Mouse (Mus musculus) lung, adult 2 months (tissue): ENCODE results near the gene Tmprss11e.

Experiments
- CTCF ChIP-seq: fragments of 200-500 bp; IDR thresholded peaks from 2 replicates; pipeline ENCODE4 v1.5.1; 2011; ENCODE audit warnings: mild to moderate bottlenecking, low read length, control low read depth; ENCODE audit not compliant: insufficient read depth
- POLR2A ChIP-seq: fragments of 200-500 bp; IDR thresholded peaks from 2 replicates; pipeline ENCODE4 v1.6.1; 2011; ENCODE audit warnings: low read depth, mild to moderate bottlenecking, control low read depth, low read length, borderline replicate concordance; ENCODE audit errors: extremely low read depth

- TF ChIP-seq CTCF = no peak
- TF ChIP-seq POLR2A = no peak
Observed at GRCm38 (mm10) chr5:86722820-86723460, 22.7 kb downstream of the Tmprss11e start.
